Mouse (Mus musculus): ENCODE measurements around the gene Phyhd1.

- TF ChIP-seq POLR2A (IDR thresholded peaks at IDR 0.05; ENCODE audit: control insufficient read depth in 1 of 2, insufficient read depth in 1 of 2, low read depth in 1 of 2, low read length in 2 of 2, poor library complexity in 1 of 2) (no peak), JUND (IDR thresholded peaks at IDR 0.05; ENCODE audit: low read depth, low read length) (no peak), CHD2 (IDR thresholded peaks at IDR 0.05; ENCODE audit: low read length) (no peak)
These were observed 2.4 kb downstream of the Phyhd1 start for GRCm38 (mm10) chr2:30268371-30268770.

Data from MEL (cell line).